Mouse (Mus musculus) urinary bladder, postnatal 25 days (tissue): Measurements from ENCODE around the gene Mbd4.
"Not testable (repeated sequence)": the region's sequence is repeated elsewhere in the genome, so short reads cannot be mapped to it uniquely, and the experiment has no call there.

Experiments used
- DNase-seq: peaks from one replicate; pipeline ENCODE4 v3.0.0; 2022; ENCODE audit warnings: low spot score

The Mbd4 gene

DNA sequence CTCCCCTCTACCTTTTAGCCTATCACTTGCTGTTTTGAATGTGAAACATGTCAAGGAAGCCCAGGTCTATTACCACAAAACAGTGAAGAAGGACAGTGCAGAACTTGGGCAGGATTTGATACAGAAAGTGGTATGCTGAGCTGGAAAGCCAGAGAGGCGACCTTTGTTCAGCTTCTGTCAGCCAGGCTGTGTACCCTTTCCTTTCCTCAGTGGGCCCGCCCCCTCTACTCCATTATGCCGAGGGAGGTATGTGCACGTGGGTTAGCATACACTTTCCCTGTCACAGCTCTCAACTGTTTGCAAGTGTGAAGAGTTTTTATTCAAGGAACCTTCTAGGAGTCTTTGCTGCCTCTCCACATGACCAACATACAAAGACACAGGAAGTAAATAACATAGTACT, 6.1 kb upstream of the Mbd4 start:
- no peak for DNase-seq

DNA sequence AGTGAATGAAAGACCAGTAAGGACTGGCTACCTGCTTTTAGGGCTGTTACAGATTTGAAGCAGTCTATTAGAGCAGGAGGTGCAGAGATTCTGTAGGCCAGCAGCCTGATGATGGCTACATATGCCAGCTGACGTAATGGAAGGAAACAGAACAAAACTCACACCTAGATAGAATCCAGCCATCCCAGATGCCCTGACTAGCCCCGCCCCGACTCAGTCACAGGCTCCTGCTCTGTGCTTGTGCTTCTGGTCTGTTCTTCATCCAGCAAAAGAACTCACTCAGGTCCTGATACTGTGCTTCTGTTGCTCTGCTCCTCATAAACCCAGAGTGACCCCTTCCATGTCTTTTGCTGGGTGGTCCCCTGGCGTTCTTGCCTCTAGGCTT, 3.2 kb upstream of the Mbd4 start:
- DNase-seq = no peak

DNA sequence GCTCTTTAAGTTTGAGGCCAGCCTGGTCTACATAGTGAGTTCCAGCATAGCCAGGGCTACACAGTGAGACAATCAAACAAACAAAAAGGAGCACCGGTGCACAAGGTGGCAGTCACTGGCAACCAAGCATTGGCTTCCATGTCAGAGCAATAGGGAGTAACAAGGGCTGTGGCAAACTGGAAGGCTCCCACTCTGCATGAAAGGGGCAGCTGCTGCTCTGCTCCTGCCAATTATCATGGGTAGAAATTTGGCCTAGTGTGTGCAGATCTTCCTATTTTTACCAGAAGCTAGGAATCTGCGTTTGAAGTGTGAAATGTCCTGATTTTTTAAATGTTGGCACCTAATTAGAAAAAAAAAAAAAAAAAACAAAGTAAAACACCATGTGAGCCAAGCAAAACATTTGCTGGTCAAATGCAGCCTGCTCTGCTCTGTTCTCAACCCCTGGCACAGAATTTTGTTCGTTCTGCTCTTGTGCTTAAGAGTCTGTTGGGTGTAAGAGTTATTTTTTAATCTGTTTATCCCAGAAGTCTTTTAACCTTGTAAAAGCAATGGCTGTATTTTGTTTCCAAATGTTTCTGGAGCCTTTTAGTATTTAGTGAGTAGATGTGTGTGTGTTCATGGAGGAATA, 2.7 kb upstream of the Mbd4 start:
- DNase-seq = no peak

DNA sequence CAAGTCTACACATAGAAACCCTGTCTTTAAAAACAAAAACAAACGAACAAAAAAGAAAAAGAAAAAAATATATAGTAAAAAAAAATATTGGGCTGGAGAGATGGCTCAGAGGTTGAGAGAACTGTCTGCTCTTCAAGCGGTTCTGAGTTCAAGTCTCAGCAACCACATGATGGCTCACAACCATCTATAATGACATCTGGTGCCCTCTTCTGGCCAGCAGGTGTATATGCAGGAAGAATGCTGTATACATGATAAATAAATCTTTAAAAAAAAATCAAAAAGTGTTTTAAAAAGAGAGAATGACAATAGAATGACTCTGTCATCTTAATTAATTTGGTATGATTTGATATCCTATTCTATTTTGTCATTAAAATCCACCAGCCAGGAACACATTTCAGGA, 1.3 kb upstream of the Mbd4 start:
- no peak for DNase-seq

DNA sequence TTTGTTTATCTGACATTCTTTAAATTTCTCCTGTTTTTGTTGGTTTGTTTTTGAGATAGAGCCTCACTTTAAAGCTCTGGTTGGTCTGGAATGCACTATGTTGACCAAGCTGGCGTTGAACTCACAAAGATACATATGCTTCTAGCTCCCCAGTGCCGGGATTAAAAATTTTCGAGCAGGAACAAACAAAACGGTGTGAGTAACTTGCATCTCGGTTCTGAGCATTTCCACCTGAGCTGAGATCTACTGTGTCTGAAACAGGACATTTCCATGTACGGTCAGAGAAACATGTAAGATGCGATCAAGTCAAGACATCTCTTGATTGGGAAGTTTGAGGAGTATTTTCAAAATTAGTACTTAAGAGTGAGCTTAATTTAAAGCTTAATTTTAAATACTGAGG, 814 bp upstream of the Mbd4 start:
- DNase-seq = no peak

DNA sequence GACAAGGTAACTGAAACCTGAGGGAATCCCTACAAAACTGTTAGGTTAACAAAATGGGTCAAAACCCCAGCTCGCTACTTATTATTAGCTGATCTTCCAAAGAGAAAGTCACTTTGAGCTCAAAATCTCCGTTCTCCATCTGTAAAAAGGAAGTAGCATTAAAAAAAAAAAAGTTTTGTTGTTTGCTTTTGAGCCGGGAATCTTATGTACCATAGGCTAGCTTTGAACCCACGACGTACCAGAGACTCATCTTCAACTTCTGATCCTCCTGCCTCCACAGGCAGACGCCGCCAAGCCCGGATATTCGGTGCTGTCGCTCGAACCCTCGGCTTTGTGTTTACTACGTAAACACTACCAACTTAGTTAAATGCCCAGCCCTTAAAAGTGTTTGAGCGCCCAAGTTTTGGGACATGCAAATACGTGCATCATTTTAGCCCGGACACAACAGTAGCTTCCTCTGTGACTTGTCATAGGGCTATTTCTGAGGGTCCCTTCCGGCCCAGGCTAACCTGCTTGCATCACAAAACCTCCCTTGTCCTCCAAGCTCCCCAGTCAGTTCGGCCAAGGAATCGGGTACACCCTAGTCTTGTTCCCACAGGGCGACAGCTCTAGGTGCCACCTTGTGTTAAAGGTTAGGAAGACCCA, 603 bp downstream of the Mbd4 start:
- DNase-seq = no peak

DNA sequence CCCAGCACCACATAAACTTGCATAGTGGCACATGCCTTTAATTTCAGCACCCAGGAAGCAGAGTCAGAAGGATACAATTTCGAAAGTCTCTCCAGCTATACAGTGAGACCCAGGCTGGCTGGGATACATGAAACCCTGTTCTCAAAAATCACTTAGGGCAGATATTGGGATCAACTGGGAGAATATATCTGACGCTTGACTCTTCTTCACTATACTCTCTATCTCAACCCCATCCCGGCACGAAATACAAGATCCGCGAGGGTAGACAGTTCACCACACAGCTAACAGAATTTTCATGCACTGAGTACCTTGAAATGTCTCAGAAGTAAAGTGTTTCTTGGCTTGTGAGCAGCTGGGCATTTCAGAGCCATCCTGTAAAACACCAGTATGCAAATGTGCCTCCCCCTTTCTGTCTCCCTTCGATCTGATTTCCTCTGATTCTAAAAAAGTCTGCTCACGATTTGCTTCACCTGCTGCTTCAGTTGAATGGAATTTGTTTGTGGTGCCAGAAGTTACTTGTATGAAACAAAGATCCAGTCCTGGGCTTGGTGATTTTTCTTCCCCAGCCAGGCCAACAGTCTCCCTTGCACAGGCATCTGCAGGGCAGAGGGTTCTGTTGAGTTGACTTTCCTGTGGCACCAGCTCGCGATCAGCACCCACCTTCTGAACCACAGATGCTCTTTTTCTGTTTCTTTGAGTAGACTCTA, 4.4 kb downstream of the Mbd4 start:
- DNase-seq = no peak

DNA sequence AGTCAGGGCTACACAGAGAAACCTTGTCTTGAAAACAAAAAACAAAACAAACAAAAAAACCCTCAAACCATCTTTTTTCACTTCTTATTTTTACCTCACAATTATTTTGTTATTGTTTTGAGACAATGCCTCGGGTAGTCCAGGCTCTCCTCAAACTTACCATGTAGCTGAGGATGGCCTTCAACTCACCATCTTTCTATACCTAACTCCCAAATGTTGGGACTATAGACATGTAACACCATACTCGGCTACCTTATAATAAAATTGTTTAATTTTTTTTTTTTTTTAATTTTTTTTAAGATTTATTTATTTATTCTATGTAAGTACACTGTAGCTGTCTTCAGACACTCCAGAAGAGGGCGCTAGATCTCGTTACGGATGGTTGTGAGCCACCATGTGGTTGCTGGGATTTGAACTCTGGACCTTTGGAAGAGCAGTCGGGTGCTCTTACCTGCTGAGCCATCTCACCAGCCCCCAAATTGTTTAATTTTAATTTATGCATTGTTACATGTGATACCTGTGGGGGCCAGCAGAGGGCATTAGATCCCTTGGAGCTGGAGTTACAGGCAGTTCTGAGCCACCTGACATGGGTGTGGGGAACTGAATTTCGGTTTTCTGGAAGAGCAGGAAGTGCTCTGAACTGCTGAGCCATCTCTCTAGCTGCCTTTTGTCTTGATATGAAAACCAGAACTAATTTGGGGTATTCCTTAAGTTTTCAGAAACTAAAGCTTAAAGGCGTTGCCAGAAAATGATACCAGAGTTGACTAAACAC, 6.3 kb downstream of the Mbd4 start:
- peak; percentile 54 for DNase-seq

DNA sequence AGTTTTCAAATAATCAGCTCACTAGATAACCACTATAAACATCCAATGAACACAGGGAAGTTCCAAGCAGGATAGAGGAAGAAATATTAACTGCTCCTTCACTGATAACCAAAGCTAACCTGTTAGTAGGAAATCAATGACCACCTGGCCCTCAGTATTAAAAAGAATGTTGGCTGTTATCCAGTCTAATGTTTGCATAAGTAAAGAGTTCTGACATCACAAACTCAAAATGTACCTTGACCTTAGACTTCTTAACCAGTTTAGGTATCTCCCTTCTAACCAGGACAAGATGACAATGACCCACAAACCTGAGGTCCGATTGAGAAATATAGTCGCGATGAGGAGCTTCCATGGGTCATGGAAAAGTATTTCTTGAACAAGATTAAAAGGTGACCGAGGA, 8.2 kb downstream of the Mbd4 start:
- no peak for DNase-seq

DNA sequence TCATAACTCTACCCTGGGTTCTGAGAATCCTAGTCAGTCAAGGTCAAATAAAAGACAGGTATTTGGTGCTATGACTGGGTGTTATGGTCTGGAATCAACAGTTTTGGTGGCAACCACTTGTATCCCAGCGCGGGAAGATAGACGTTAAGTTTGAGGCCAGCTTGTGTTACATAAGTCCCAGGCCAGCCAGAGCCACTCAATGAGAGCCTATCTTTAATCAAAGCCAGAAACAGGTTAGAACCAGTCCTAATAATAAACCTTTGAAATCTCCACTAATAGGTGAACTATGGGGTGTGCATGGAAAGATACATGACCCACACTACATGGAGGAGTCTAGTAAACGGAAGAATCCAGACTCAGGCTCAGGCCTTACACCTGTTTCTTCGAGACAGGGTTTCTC, 14.4 kb downstream of the Mbd4 start:
- no peak for DNase-seq

DNA sequence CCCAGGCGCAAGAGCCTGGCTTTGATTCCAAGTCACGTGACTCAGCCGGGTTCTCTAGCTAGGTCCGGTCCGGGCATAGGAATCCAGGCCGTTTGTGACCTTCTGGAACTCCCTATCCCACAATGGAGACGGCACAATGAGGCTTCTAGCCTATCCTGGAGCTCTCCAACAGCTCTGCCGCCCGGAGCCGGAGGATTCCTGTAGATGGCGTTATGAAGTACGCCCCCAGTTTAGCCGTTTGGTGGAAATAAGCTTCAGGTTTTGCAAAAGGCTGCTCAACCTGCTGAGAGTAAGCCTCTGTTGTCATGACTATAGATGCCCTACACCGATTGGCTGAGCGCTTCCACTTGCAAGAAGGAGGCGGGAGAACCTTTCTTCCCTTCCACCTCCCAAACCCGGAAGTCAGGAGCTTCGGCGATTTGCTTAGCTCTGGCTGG, 15.0 kb downstream of the Mbd4 start, which contains the start of gene Efcab12:
Efcab12 (minus strand) TSS at position 252 of the 437 bp plus-strand sequence.
- DNase-seq = peak; percentile 48

DNA sequence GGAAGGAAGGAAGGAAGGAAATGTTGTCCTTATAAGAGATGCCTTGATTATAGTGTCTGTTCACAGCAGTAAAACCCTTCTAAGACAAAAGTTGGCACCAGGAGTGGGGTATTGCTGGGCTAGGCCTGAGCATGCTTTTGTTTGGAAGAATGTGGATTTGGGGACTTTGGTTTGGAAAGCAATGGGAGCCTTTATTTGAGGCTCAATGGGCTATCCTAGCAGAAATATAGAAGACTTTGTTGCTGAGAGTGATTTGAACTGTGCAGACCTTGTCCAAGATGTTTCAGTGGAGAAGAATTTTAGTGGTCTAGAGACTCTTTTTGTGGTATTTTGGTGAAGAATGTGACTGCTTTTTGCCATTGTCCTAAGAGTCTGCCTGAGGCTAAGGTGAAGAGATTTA, 19.3 kb downstream of the Mbd4 start:
- no peak for DNase-seq

DNA sequence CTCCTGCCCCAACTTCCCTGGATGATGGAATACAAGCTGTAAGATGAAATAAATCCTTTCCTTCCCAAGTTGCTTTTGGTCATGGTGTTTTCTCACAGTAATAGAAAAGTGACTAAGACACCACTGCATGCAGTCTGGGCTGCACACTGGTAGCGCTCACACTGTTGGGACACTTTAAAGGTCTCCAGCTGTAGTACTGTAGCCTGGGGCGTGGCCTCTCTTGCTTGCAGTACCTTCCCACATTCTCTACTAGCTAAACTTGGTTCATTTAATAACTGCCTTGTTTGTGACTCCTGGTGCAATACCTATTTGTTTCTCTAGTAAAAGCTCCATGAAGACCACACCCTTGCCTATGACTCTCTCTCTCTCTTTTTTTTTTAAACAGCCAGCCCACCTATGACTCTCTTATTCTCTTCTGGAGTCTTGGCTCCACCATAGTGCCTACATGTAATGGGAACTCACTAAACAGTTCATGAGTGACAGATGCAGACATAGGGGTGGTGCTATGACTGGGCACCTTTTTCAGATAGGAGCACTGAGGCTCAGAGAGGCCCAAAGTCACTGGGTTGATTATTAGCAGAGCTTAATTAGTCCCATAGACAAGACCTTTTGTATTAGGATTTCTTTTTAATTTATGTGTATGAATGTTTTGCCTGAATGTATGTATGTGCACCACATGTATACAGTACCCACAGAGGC, 20.9 kb downstream of the Mbd4 start:
- no peak for DNase-seq

DNA sequence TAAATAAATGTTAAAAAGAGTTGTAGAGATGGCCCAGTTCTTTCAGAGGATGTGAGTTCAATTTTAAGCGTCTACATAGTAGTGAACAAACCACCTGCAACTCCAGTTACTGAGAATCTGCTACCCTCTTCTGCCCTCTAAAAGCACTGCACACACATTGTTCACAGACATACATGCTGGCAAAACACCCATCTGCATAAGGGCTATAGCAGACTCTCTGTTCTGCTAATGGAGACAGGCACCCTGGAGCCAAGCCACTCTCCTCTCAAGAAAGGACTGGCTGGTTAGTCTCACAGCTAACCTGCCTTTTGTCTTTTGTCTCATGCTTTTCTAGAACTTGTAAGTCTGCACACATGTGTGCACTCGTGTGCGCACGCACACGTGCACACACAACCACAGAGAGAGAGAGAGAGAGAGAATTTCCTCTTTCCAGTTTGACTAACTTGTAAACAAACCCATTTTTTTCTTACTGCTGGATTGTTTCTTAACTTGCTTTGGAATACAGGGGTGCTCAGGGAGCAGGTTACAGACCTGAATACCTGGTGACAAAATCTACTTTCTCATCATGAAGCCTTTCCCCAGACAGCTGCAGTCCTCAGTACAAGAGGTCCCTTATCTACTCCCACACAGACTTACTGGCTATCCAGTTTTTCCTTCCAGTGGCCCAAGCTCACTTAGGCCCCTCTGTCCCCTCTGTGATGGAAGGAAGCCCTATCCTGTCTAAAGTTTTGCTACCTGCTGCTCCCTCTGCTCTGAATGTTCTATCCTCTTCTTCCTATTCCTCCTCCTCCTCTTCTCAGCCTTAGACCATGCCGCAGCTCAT, 22.2 kb downstream of the Mbd4 start:
- DNase-seq = no peak

DNA sequence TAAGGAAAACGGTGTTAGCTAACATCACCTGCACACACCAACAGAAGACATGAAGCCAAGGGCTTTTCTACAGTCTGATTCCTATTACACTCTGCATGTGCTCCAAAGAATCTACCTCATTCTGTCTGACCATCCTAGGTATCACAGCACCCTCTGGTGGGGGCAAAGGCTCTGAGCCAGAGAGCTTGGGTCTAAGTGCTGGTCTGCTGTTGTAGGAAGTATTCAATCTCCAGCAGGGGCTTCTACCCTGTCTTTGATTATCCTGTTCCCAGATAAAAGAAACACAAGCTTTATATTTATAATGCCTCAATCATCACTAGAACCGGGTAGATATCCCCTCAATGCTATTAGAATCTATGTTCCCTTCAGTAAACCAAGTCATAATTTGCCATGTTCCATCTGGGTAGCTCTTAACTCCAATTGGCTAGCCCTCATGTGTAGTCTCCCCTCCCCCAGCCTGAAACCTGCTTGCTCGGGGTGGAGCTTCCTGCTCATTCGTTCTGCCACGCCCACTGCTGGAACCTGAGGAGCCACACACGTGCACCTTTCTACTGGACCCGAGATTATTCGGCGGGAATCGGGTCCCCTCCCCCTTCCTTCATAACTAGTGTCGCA, 29.2 kb downstream of the Mbd4 start:
- not testable (repeated sequence) for DNase-seq

DNA sequence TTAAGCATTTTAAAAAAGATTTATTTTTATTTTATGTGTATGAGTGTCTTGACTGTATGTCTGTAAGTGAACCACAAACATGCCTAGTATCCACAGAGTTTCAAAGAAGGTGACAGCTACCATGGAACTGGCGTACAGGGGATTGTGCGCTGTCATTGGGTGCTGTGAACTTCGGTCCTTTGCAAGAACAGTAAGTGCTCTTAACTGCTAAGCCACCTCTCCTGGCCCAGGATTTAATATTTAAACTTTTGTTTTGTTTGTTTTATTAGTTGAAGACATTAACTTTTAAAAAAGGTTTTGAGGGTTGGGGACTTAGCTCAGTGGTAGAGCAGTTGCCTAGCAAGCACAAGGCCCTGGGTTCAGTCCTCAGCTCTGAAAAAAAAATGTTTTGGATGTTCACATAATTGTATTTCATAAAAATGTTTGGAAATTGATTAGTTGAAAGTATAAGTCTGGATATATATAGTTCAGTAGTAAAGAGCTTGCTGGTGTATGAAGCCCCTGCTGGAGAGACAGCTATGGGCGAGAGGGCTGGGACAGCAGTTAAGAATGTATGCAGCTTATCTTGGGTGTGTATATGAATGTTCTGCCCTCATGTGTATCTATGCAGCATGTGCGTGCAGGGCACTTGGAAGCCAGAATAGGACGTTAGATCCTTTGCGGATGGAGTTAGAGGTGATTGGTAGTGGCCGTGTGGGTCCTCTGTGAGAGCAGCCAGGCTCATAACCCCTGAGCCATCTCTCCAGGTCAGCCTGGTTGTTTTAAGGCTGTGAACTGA, 31.8 kb downstream of the Mbd4 start:
- no peak for DNase-seq

DNA sequence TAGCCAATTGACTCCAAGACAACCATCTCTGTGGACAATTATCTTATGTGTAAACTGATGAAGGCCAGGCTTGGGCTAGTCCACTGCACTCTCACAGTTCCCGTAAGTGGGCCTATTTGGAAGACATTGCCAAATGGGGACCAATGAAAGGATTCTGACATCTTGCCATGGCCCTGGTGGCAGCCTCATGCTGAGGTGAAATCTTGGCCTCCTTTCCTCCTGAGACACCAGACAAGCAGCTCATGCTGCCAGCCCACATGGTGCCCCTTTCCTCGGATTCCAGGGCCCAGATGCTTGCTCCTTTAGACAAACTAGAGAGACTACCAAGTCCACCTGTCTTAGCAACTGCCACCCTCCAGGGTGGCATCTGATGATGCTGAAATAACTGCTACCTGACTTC, 35.0 kb downstream of the Mbd4 start:
- no peak for DNase-seq

DNA sequence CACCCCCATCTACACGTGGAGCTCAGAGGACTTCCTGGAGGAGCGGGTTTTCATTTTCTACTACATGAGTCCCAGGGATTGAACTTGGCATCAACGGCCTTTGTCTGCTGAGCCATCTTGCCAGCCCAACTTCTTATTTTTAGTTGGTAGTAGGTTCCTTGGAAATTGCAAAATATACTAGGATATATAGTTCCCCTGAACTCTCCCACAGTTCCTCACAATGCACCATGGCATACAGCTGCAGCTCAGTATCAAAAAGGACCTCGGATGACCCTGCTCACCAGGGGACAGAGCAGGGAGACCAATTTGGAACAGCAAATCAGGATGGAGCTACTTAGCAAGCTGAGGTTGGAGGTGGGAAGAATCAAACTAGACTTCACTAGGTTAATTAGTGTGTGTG, 38.1 kb downstream of the Mbd4 start:
- no peak for DNase-seq

DNA sequence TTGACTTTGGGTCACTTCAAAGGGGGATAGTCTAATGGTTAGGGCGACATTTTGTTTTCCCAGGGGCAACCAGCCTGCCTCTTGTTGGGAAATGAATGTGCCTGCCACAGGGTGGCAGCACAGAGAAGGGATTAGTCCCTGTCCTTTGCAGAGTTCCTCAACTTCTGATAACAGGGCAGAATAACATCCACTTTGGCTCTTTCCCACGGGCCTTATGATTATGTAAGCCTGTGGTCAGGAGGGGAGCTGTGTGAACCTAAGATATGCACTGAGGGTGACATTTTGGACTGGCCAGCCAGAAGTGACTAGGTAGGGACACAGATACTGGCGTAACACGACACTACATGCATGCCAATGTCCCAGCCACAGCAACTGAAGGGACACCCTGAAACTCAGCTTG, 39.1 kb downstream of the Mbd4 start:
- DNase-seq = no peak

DNA sequence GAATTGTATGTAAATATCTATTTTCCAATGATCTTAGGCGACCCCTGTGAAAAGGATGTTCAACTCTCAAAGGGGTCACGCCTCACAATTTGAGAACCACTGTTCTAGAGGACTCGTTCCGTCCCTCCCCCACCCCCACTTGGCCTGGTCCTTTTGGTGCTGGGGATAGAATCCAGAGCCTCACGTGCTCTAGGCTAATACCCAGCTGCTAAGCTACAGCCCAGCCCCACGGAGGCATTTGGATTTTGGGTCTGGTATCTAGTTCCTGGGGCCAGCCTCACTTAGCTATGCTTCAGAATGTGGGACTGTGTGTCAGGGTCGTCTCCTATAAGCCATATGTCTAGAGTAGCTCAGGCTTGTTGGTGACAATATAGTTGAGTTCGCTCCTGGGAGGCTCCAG, 41.6 kb downstream of the Mbd4 start:
- DNase-seq = no peak
